Mouse (Mus musculus) kidney, adult 2 months (tissue): Measurements from ENCODE around the gene Prkaca. TPM values are rescaled to one million over a fixed set of nuclear protein-coding genes. Genes with fewer than 3 reads are reported as not detected.

Experiments
- DNase-seq: peaks from one replicate; pipeline ENCODE4 v3.0.0; 2021
- H3K27ac ChIP-seq: fragments of 200-500 bp; 2 replicates; pipeline ENCODE4 v1.5.1; 2012; ENCODE audit warnings: low read depth, low read length, control low read depth, inconsistent platforms; ENCODE audit not compliant: insufficient read depth
- H3K27me3 ChIP-seq: fragments of 200-500 bp; replicated peaks from 2 replicates; pipeline ENCODE4 v1.6.1; 2012; ENCODE audit warnings: mild to moderate bottlenecking, moderate library complexity, low read length, inconsistent platforms; ENCODE audit not compliant: control insufficient read depth, insufficient read depth
- H3K36me3 ChIP-seq: fragments of 200-500 bp; 2 replicates; pipeline ENCODE4 v1.6.1; 2012; ENCODE audit warnings: mild to moderate bottlenecking, moderate library complexity, low read length, inconsistent platforms; ENCODE audit not compliant: control insufficient read depth, insufficient read depth
- H3K4me1 ChIP-seq: fragments of 200-500 bp; 2 replicates; pipeline ENCODE4 v1.6.1; 2011; ENCODE audit warnings: low read length; ENCODE audit not compliant: control insufficient read depth, insufficient read depth
- H3K4me3 ChIP-seq: fragments of 200-500 bp; 2 replicates; pipeline ENCODE4 v1.5.1; 2011; ENCODE audit warnings: mild to moderate bottlenecking, low read depth, low read length, control low read depth; ENCODE audit not compliant: insufficient read depth
- CTCF ChIP-seq: fragments of 200-500 bp; conservative IDR thresholded peaks from 2 replicates; pipeline ENCODE4 v1.5.1; 2011; ENCODE audit warnings: low read depth, mild to moderate bottlenecking, control low read depth, low read length, moderate library complexity, mixed read lengths; ENCODE audit not compliant: insufficient read depth, insufficient read length
- POLR2A ChIP-seq: fragments of 200-500 bp; IDR thresholded peaks from one replicate; pipeline ENCODE4 v1.6.1; 2011; ENCODE audit warnings: low read depth, low read length, control low read depth
- WGBS: fragments of 180-500 bp; shearing (Covaris S2); methylation state at CpG from one replicate; pipeline ENCODE4 v1.1.7; 2018; 5-methylcytosine and 5-hydroxymethylcytosine counted together
- polyA plus RNA-seq: library from polyadenylated mRNA; depleted of rRNA; stranded (reverse); fragments of >200 nt; gene quantifications from 2 replicates; pipeline ENCODE4 v1.2.3, GENCODE M21; 2012

Gene Prkaca
- polyA plus RNA-seq, 1 experiment, result 95.6 TPM

DNA sequence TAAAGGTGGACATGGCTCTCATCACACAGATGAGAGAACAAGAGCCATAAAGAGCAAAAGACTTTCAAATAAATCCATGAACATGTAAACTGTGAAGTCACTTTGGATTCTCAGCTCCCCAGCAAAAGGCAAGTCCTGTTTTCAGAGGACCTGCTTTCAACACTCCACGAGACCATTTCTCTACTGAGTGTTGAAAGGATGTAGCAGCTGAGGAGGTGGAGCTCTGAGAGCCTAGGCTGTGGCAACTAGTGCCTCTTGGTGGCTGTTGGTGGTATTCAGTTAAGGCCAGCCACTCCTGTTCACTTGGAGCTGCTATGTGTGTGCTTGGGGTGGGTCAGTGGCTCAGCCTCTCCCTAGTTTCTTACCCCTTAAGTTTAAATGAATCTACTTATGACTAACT, 16.0 kb upstream of the Prkaca start:
- DNase-seq, result no peak
- no peaks in the 10 kb centered on the region for H3K27me3 ChIP-seq
- TF ChIP-seq CTCF (no peak; the same call in 1 of the 2 replicates), POLR2A (no peak)
- 14% methylated on average over 1 of the region's 1 CpGs for WGBS
- no peak overlapping the region for H3K27ac ChIP-seq
- no peaks in the 10 kb centered on the region for H3K4me1 ChIP-seq
- no peaks in the 10 kb centered on the region for H3K36me3 ChIP-seq
- H3K4me3 ChIP-seq, result no peak overlapping the region

DNA sequence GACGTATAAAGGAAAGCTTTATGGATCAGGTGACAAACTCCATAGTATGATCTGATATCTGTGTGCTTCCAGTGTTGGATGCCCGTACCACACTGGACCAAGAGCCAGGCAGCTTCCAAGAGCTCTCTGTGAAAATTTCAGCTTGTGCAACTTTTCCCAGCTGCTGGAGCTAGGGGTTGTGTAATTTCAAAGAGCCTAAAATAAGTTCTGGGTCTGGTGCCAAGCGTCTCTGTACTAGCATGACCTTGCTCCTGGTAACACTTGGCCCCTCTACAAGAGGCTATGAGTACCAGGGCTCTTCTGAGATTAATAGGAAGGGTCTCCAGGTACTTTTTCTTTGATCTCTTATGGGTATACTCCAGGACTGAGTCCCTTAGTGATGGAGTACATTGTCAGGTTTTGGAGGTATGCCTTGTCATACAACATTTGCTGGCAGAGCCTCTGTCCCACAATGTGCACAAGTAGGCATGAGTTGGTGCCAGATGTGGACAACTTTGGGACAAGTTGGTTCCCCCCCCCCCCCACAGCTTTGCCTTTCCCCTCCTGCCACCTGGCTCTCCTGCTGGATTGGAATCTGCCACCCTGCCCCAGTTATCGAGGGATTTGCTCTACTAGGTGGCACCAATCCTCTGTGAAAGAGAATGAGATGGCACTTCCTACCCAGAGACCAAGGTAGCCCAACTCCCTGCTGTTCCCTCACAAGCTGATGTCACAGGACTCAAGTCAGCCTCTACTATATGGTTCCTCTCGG, 8.6 kb upstream of the Prkaca start:
- no peak overlapping the region for H3K27ac ChIP-seq
- H3K4me3 ChIP-seq, result no peak overlapping the region
- no peaks in the 10 kb centered on the region for H3K4me1 ChIP-seq
- peak; percentile 33 for DNase-seq
- 76% methylated on average over 5 of the region's 5 CpGs for WGBS
- H3K36me3 ChIP-seq, result no peaks in the 10 kb centered on the region
- TF ChIP-seq CTCF (no peak), POLR2A (no peak)
- no peaks in the 10 kb centered on the region for H3K27me3 ChIP-seq

DNA sequence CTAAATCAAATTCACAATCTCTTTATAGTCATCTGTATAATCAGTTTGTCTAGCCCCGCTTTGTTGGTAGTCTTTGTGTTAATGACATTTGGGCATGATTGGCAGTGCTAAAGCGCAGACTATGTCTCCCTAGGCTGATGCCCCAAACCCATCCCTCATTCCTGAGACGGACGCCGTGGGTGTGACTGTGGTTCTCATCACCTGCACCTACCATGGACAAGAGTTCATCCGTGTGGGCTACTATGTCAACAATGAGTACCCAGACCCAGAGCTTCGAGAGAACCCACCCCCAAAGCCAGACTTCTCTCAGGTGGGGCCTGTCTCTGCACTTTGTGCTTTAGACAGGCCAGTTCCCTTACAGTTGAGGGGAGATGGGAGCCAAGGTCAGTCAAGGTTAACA, 5.1 kb upstream of the Prkaca start:
- TF ChIP-seq CTCF, result no peak
- TF ChIP-seq POLR2A, result no peak
- H3K36me3 ChIP-seq, result no peaks in the 10 kb centered on the region
- no peak for DNase-seq
- 97% methylated on average over 7 of the region's 7 CpGs for WGBS
- H3K27ac ChIP-seq, result no peak overlapping the region
- H3K4me3 ChIP-seq, result no peak overlapping the region
- H3K27me3 ChIP-seq, result no peaks in the 10 kb centered on the region
- H3K4me1 ChIP-seq, result peaks cover 6% of the 10 kb centered on the region; the same call in 1 of the 2 replicates

DNA sequence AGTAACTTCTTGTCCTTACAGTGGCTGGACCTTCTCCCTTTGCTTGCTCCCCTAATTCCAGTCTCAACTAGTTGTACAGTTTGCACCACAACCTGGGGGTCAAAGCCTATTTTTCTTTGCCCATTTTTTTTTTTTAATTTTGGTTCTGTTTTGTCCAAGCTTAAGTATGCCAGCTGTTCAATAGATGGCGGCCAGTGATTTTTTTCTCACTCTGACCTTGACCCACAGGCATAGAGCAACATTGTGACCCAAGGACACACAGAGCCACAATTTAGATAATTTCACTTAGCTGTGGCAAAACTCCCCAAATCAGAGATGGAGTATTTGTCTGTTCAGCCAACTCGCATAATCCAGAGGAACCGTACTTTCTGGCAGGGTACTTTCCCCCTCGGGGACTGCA, 1.7 kb upstream of the Prkaca start:
- 86% methylated on average over 4 of the region's 4 CpGs for WGBS
- Histone ChIP-seq H3K27ac (no peak overlapping the region), H3K4me1 (peaks cover 12% of the 10 kb centered on the region; the same call in 1 of the 2 replicates), H3K36me3 (no peaks in the 10 kb centered on the region), H3K4me3 (no peak overlapping the region), H3K27me3 (no peaks in the 10 kb centered on the region)
- DNase-seq, result no peak
- no peak for TF ChIP-seq CTCF
- TF ChIP-seq POLR2A, result no peak

DNA sequence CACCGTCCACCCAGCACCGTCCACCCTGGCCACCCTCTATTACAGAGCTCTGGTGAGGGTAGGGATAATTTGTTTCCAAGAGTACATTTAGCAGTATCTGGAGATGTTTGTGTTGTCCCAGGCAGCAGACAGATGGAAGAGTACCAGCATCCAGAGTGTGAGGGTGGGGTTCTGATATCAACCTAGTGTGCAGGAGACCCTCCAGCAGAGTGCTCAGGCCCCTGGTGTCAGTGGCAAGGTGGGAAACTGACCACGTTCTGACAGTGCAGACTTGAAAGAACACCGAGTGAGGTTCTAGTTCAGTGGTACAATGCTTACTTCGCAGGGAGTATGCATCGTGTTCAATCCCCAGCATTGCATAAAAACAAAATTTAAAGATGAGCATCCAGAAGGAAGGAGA, 1.1 kb upstream of the Prkaca start:
- WGBS, result 78% methylated on average over 6 of the region's 6 CpGs
- Histone ChIP-seq H3K4me3 (peak overlapping the region; percentile 74; the same call in 1 of the 2 replicates), H3K4me1 (peaks cover 12% of the 10 kb centered on the region; the same call in 1 of the 2 replicates), H3K36me3 (no peaks in the 10 kb centered on the region), H3K27me3 (no peaks in the 10 kb centered on the region), H3K27ac (peak overlapping the region; percentile 73)
- DNase-seq, result no peak
- TF ChIP-seq POLR2A (no peak), CTCF (no peak)

DNA sequence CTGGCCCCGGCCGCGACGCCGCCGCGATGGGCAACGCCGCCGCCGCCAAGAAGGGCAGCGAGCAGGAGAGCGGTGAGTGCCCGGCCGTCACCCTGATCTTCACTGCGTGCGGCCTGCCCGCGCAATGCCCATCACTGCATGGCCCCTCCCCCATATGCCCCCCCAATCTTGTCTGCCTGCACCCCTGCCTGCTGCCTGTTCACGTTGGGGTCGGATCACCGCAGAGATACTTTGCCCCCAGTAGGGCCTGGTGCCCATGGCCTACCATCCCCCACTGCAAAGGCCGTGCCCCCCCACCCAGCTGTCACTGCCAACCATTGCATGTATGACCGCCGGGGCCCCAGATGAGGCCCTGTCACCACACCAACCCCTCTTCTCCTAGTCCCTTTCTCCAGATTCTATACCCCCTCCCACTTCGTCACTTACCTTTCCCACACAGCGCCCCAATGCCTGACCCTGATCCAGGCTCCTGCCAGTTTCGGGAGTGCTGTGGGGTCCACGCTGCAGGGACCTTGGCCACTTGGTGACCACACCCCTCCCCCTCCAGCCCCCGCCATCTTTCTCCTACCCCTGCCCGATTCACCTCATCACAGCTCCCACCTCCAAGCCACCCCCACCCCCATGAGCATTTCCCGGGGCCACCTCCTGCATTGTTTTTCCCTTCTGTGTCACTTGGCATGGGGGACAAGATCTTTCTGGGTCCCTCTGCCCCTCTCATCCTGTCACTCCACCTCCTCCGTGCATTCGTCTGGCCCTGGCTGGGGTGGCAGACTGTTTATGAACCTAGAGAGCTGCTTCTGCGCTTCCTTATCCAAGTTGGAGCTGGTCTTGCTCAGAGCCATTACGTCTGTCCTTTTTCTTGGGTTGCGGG, 603 bp downstream of the Prkaca start:
- peak overlapping the region; percentile 48; the same call in 1 of the 2 replicates for H3K27ac ChIP-seq
- H3K4me1 ChIP-seq, result peaks cover 27% of the 10 kb centered on the region
- H3K36me3 ChIP-seq, result no peaks in the 10 kb centered on the region
- no peaks in the 10 kb centered on the region for H3K27me3 ChIP-seq
- DNase-seq, result no peak
- no peak for TF ChIP-seq CTCF
- TF ChIP-seq POLR2A, result no peak
- 5% methylated on average over 37 of the region's 37 CpGs for WGBS
- H3K4me3 ChIP-seq, result peak overlapping the region; percentile 79

DNA sequence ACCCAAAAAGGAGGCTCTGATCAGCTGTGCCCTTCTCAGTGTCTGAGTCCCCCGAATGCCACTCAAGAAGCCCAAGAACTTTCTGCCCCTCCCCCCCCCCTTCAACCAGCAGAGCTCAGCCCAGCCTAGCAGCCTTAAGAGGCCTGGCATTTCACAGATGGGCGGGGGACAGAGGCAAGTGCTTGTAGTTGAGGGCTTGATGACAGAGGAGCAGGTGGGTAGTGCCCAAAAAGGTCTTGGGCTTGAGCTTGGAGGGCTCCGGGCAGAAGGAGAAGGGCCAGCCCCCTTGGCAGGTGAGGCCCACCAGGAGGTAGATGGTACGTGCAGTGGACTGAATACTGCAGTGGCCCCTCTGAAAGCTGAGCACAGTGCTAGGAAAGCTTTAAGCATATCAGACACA, 1.7 kb downstream of the Prkaca start:
- WGBS, result 87% methylated on average over 4 of the region's 4 CpGs
- no peak for TF ChIP-seq CTCF
- no peak for TF ChIP-seq POLR2A
- Histone ChIP-seq H3K4me3 (no peak overlapping the region), H3K4me1 (peaks cover 27% of the 10 kb centered on the region), H3K27ac (no peak overlapping the region), H3K27me3 (no peaks in the 10 kb centered on the region), H3K36me3 (no peaks in the 10 kb centered on the region)
- no peak for DNase-seq
